Mouse (Mus musculus) forebrain, embryonic 13.5 days (tissue): ENCODE results near the gene Kif22. TPM values are rescaled to one million over a fixed set of nuclear protein-coding genes. Genes with fewer than 3 reads are reported as not detected.
A peak's percentile ranks its signal among the peaks of the same experiment; 100 is the strongest.

ENCODE experiments used
- ATAC-seq: fragments of 200-750 bp; cut with Nextera tagmentation; 2 replicates; pipeline ENCODE4 v1.8.0; 2017
- H3K27ac ChIP-seq: fragments of 300-500 bp; sonication (generic); 2 replicates; pipeline ENCODE4 v1.5.1; 2015; ENCODE audit warnings: inconsistent platforms, mild to moderate bottlenecking, moderate library complexity
- H3K27me3 ChIP-seq: fragments of 300-500 bp; sonication (generic); 2 replicates; pipeline ENCODE4 v1.6.1; 2015; ENCODE audit warnings: mild to moderate bottlenecking, inconsistent platforms
- H3K36me3 ChIP-seq: fragments of 300-500 bp; sonication (generic); 2 replicates; pipeline ENCODE4 v1.6.1; 2015; ENCODE audit warnings: mild to moderate bottlenecking, inconsistent platforms; ENCODE audit not compliant: poor library complexity, severe bottlenecking
- H3K4me1 ChIP-seq: fragments of 300-500 bp; sonication (generic); 2 replicates; pipeline ENCODE4 v1.6.1; 2015; ENCODE audit warnings: inconsistent platforms
- H3K4me2 ChIP-seq: fragments of 300-500 bp; sonication (generic); 2 replicates; pipeline ENCODE4 v1.6.1; 2015; ENCODE audit warnings: inconsistent platforms, mild to moderate bottlenecking, moderate library complexity
- H3K4me3 ChIP-seq: fragments of 300-500 bp; sonication (generic); 2 replicates; pipeline ENCODE4 v1.5.1; 2015; ENCODE audit warnings: mild to moderate bottlenecking, inconsistent platforms
- H3K9ac ChIP-seq: fragments of 300-500 bp; sonication (generic); 2 replicates; pipeline ENCODE4 v1.6.1; 2015; ENCODE audit warnings: mild to moderate bottlenecking, inconsistent platforms
- H3K9me3 ChIP-seq: fragments of 300-500 bp; sonication (generic); replicated peaks from 2 replicates; pipeline ENCODE4 v1.6.1; 2016; ENCODE audit warnings: inconsistent platforms
- WGBS: fragments of 180-500 bp; shearing (Covaris S2); methylation state at CpG from one replicate; pipeline ENCODE4 v1.1.7; 2015; 5-methylcytosine and 5-hydroxymethylcytosine counted together
- polyA plus RNA-seq: library from polyadenylated mRNA; unstranded; fragments of >200 nt; fragmentation: Nextera tagmentation; extraction: Ambion mirVana; gene quantifications from 2 replicates; pipeline ENCODE4 v1.2.1, GENCODE M21; 2015

Gene Kif22
- polyA plus RNA-seq, 1 experiment from 2014 or later: 135 TPM

DNA sequence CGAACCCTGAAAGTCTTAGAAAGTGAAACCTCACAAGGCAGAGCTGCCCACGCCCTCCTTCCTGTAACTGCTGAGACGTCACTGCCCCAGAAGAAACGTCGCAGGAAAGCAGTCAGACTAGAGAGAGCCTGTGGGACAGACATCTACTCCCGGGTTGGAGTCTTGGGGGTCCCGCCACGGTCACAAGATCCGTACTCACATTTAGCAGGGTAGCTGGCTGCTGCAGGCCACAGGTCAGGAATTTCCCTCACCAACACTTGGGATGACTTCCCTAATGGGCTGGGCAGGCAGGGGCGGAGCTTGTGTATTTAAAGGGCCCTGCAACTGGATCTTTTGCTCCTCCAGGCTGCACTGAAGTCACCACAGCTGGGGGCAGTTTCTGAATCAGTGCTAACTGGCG is 28.0 kb downstream of the Kif22 start, which contains the start of gene Mvp:
Gene Mvp, minus strand, starts transcription at position 302 of the 400 bp plus-strand sequence.
- H3K27ac ChIP-seq: peak within 1 kb of the TSS; percentile 16; the same call in 1 of the 2 replicates

DNA sequence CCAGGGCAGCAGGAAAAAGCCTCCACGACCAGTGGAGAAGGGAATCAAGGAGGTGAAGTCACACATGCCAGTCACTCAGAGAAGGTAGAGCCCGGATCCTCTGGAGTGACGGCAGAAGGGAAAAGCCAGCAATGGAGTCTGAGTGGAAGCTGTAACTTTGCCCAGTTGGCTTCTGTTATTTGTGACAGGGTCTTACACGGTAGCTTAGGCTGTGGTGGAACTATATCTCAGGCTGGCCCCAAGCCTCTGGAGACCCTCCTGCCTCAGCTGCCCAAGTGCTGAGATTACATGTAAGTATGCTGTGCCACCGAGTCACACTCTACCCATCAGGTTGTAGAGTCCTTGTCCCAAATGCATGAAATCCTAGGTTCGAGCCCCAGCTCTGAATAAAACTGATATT is 28.9 kb downstream of the Kif22 start:
- H3K27me3 ChIP-seq: no peaks in the 10 kb centered on the region
- no peak overlapping the region for H3K9ac ChIP-seq
- no peak overlapping the region for H3K4me3 ChIP-seq
- WGBS: 94% methylated on average over 6 of the region's 6 CpGs
- no peak overlapping the region for H3K4me2 ChIP-seq
- H3K27ac ChIP-seq: no peak overlapping the region
- peaks cover 45% of the 10 kb centered on the region for H3K4me1 ChIP-seq
- H3K36me3 ChIP-seq: peaks cover 36% of the 10 kb centered on the region
- H3K9me3 ChIP-seq: no peaks in the 10 kb centered on the region
- no peak for ATAC-seq

More for the DNA sequence above, 28.0 kb downstream of the Kif22 start, which contains the start of gene Mvp:
- H3K27me3 ChIP-seq: no peaks in the 10 kb centered on the region
- H3K4me1 ChIP-seq: peaks cover 46% of the 10 kb centered on the region
- no peak within 1 kb of the TSS; the same call in 1 of the 2 replicates for H3K4me3 ChIP-seq
- H3K4me2 ChIP-seq: peak within 1 kb of the TSS; percentile 99
- WGBS: 84% methylated on average over 11 of the region's 11 CpGs
- H3K36me3 ChIP-seq: peaks cover 36% of the 10 kb centered on the region
- H3K9ac ChIP-seq: peak within 1 kb of the TSS; percentile 86; the same call in 1 of the 2 replicates
- ATAC-seq: no peak
- H3K9me3 ChIP-seq: no peaks in the 10 kb centered on the region

- Histone ChIP-seq H3K4me1 (peaks cover 39% of the 10 kb centered on the region), H3K27me3 (no peaks in the 10 kb centered on the region), H3K27ac (no peak overlapping the region), H3K4me3 (no peak overlapping the region), H3K9ac (no peak overlapping the region), H3K4me2 (no peak overlapping the region), H3K9me3 (no peaks in the 10 kb centered on the region), H3K36me3 (peaks cover 36% of the 10 kb centered on the region)
- WGBS: 94% methylated on average over 10 of the region's 10 CpGs
- no peak for ATAC-seq
Observed at GRCm38 (mm10) chr7:127012845-127013244, 29.4 kb downstream of the Kif22 start.

DNA sequence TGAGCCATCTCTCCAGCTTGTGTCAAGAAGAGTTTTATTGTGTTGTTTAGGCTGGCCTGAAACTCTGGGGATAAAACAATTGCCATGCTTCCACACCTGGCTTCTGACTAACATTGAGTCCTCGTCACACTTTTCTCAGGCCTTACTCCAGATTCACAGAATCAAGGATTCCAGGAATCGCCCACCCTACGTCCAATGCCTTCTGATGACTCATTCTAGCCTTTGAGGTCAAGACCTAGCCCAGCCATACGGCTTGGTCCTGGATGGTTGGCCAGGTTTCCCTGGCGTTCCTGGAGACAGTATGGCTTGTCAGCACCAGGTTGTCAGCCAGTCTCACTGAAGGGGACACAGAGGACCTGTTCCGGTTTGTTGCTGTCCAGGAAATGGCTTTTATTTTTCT is 29.9 kb downstream of the Kif22 start:
- Histone ChIP-seq H3K4me2 (no peak overlapping the region), H3K36me3 (peaks cover 36% of the 10 kb centered on the region), H3K27ac (no peak overlapping the region), H3K27me3 (no peaks in the 10 kb centered on the region), H3K4me3 (no peak overlapping the region), H3K9me3 (no peaks in the 10 kb centered on the region), H3K9ac (no peak overlapping the region), H3K4me1 (peaks cover 35% of the 10 kb centered on the region)
- no peak for ATAC-seq
- 87% methylated on average over 6 of the region's 6 CpGs for WGBS

- peaks cover 36% of the 10 kb centered on the region for H3K36me3 ChIP-seq
- peaks cover 34% of the 10 kb centered on the region for H3K4me1 ChIP-seq
- H3K4me2 ChIP-seq: no peak overlapping the region
- no peak for ATAC-seq
- H3K9me3 ChIP-seq: no peaks in the 10 kb centered on the region
- no peak overlapping the region for H3K27ac ChIP-seq
- no peak overlapping the region for H3K9ac ChIP-seq
- no peaks in the 10 kb centered on the region for H3K27me3 ChIP-seq
- H3K4me3 ChIP-seq: no peak overlapping the region
- WGBS: 67% methylated on average over 2 of the region's 2 CpGs
Observed at GRCm38 (mm10) chr7:127011717-127012116, 30.6 kb downstream of the Kif22 start.

- peaks cover 31% of the 10 kb centered on the region for H3K4me1 ChIP-seq
- peaks cover 36% of the 10 kb centered on the region for H3K36me3 ChIP-seq
- no peak overlapping the region for H3K4me2 ChIP-seq
- WGBS: 97% methylated on average over 2 of the region's 2 CpGs
- no peaks in the 10 kb centered on the region for H3K27me3 ChIP-seq
- no peak overlapping the region for H3K4me3 ChIP-seq
- no peaks in the 10 kb centered on the region for H3K9me3 ChIP-seq
- H3K9ac ChIP-seq: no peak overlapping the region
- no peak for ATAC-seq
- no peak overlapping the region for H3K27ac ChIP-seq
Observed at GRCm38 (mm10) chr7:127011051-127011450, 31.2 kb downstream of the Kif22 start.

DNA sequence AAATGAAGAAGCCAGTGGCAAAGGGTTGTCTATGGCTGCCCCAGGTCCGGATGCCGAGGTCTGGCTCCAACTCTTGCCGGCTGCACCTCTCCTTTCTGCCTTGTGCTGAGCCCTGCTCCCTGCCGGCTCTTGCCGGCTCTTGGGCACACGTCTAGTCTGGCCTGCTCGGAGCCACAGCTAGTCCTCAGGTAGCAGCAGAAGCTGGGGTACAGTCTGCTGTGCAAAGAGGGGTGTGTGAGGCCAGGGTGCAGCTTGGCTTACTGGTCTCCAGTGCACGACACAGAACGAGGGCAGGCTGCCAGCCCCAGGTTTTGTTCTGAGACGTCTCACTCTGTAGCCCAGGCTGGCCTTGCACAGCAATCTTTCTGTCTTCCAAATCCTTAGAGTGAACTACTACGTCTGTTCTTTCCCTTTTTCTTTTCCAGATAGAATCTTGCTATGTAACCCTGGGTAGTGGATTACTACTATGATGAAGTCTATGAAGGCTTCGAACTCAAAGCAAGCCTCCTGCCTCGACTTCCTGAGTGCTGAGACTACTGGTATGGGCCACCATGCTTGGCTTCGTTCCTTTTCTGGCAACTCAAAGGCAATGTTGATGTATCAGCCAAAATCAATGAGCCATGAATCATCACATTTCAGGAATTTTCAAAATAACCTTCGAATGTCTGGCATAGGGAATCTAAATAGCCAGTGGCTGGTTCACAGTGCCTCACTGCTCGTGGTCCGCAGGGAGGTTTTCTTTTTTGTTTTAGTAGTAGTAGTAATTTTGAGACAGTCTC is 32.8 kb downstream of the Kif22 start:
- WGBS: 86% methylated on average over 17 of the region's 17 CpGs
- peak overlapping the region; percentile 76 for H3K27ac ChIP-seq

GRCm38 (mm10) chr7:127008239-127009019 is 33.8 kb downstream of the Kif22 start:
- WGBS: 72% methylated on average over 9 of the region's 9 CpGs
- Histone ChIP-seq H3K4me1 (peaks cover 8% of the 10 kb centered on the region; the same call in 1 of the 2 replicates), H3K36me3 (peaks cover 13% of the 10 kb centered on the region), H3K27me3 (no peaks in the 10 kb centered on the region), H3K9ac (no peak overlapping the region; the same call in 1 of the 2 replicates), H3K9me3 (no peaks in the 10 kb centered on the region), H3K4me3 (no peak overlapping the region), H3K27ac (peak overlapping the region; percentile 76), H3K4me2 (no peak overlapping the region)
- peak; percentile 89 for ATAC-seq

More for the DNA sequence above, 32.8 kb downstream of the Kif22 start:
- Histone ChIP-seq H3K36me3 (peaks cover 24% of the 10 kb centered on the region), H3K27me3 (no peaks in the 10 kb centered on the region), H3K4me2 (no peak overlapping the region), H3K9me3 (no peaks in the 10 kb centered on the region), H3K4me3 (no peak overlapping the region), H3K4me1 (peaks cover 15% of the 10 kb centered on the region), H3K9ac (0 out of 2 replicates have a peak overlapping the region, but pooled peaks have one; percentile 26)
- ATAC-seq: 0 out of 2 replicates have a peak, but pooled peaks have one; percentile 5

DNA sequence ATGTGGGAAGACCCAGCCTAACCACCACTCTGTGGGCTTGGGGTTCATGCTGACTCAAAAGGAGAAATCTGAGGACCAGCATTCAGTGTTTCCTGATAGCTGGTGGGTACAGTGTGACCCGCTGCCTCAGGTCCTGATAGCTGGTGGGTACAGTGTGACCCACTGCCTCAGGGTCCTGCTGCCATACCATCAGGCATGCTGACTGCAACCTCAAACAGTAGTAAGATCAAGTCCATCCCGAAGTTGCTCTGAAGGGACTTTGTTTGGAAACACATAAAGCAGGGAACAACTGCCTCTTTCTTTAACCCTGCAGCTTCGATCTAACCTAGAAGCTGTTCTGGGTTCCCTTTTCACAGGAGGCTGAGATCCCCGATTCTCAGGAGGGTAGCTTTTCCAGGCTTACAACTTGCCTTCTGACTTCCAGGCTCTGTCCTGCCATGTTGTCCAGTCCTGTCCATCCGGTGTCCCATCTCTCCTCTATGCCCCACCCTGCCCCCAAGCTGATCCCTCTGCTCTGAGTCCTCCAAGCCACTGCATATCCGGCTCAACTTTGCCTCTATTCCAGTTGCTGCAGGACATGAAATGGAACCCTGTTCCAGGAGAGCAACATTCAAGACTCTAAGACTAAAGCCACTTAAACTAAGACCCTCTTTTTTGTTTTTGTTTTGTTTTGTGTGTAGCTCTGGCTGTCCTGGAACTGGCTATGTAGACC is 34.8 kb downstream of the Kif22 start:
- no peak overlapping the region for H3K4me2 ChIP-seq
- H3K27ac ChIP-seq: peak overlapping the region; percentile 76
- H3K27me3 ChIP-seq: no peaks in the 10 kb centered on the region
- no peaks in the 10 kb centered on the region for H3K9me3 ChIP-seq
- H3K36me3 ChIP-seq: peaks cover 3% of the 10 kb centered on the region; the same call in 1 of the 2 replicates
- WGBS: 89% methylated on average over 6 of the region's 6 CpGs
- no peak overlapping the region for H3K9ac ChIP-seq
- no peak overlapping the region for H3K4me3 ChIP-seq
- H3K4me1 ChIP-seq: peaks cover 8% of the 10 kb centered on the region; the same call in 1 of the 2 replicates
- no peak for ATAC-seq

GRCm38 (mm10) chr7:127004122-127004875 is 38.0 kb downstream of the Kif22 start:
- no peak overlapping the region for H3K4me3 ChIP-seq
- H3K27me3 ChIP-seq: no peaks in the 10 kb centered on the region
- ATAC-seq: no peak
- 91% methylated on average over 4 of the region's 4 CpGs for WGBS
- peaks cover 8% of the 10 kb centered on the region; the same call in 1 of the 2 replicates for H3K4me1 ChIP-seq
- H3K4me2 ChIP-seq: no peak overlapping the region
- H3K9ac ChIP-seq: no peak overlapping the region
- no peaks in the 10 kb centered on the region for H3K9me3 ChIP-seq
- no peaks in the 10 kb centered on the region for H3K36me3 ChIP-seq
- H3K27ac ChIP-seq: no peak overlapping the region

DNA sequence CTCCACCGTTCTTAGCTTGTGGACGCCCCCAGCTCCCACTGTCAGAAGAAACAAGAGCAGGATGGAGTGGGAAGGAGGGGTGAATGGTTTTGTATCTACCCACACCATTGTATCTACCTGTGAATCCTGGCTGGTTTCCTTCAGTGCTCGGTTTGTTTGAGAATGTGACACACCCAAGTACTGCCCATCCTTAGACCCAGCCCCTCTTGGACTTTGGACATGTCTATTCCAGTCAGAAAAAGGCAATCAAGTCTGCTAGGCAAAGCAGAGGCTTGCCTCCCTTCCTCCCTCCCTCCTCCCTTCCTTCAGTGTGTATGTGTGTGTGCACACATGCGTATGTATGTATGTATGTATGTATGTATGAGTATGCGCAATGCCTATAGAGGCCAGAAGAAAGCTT is 38.7 kb downstream of the Kif22 start:
- ATAC-seq: no peak
- no peak overlapping the region for H3K4me2 ChIP-seq
- no peaks in the 10 kb centered on the region for H3K36me3 ChIP-seq
- H3K4me3 ChIP-seq: no peak overlapping the region
- no peaks in the 10 kb centered on the region for H3K27me3 ChIP-seq
- WGBS: 87% methylated on average over 5 of the region's 5 CpGs
- H3K4me1 ChIP-seq: peaks cover 2% of the 10 kb centered on the region; the same call in 1 of the 2 replicates
- no peak overlapping the region for H3K9ac ChIP-seq
- H3K27ac ChIP-seq: no peak overlapping the region
- H3K9me3 ChIP-seq: no peaks in the 10 kb centered on the region
